Mouse (Mus musculus): Measurements from ENCODE around the gene Ttc23. TPM values are rescaled to one million over a fixed set of nuclear protein-coding genes. Genes with fewer than 3 reads are reported as not detected.
A peak's percentile ranks its signal among the peaks of the same experiment; 100 is the strongest.

The Ttc23 gene
- polyA plus RNA-seq, 1 experiment from 2014 or later = 50.9 TPM

DNA sequence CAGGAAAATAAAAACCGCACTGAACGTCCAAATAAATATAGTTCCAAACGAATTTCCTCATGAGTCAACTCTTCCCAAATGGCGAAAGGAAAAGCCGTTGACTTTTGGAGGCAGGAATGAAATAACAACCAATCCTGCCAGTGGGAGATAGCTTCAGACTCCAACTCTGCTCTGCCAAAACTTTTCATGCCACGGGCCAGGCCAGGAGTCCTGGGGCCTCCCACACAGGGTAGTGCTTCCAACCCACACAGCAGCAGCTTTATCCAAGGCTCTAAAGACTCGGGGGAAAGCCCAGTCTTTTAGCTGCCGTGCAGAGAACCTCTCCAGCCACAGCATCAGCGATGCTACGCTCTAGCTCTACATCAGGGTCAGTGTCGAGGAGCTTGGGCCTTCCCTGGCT, 107.4 kb downstream of the Ttc23 start:
- Histone ChIP-seq H3K9me3 (no peaks in the 10 kb centered on the region), H3K4me3 (no peak overlapping the region), H3K27me3 (peaks cover 16% of the 10 kb centered on the region), H3K4me2 (replicated peaks) (no peak overlapping the region), H3K4me1 (peaks cover 6% of the 10 kb centered on the region; the same call in 1 of the 2 replicates), H3K27ac (no peak overlapping the region), H3K9ac (no peak overlapping the region), H3K36me3 (no peaks in the 10 kb centered on the region)
- 78% methylated on average over 11 of the region's 11 CpGs for WGBS
- no peak for ATAC-seq (ENCODE audit: insufficient number of reproducible peaks, insufficient read depth, low FRiP score, low TSS enrichment)

DNA sequence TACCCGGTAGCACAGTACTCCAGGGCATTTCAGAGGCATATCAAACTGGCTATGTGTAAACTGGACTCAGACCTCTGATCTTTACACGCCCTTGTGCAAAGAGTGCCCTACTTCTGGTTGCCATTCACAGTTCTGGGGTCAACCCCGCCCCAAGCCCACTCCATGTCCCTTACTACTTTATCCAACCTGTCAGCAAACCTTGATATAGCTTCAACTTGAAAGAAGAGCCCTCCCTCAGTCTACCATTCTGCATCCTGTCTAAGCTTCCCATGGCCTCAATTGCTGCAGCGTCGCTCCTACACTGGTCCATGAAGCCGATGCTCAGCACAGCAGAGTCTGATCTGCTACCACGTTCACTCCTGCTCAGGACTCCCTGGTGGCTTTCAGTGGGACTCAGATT, 108.2 kb downstream of the Ttc23 start:
- Histone ChIP-seq H3K36me3 (no peaks in the 10 kb centered on the region), H3K9ac (no peak overlapping the region), H3K27me3 (peaks cover 16% of the 10 kb centered on the region), H3K4me2 (replicated peaks) (no peak overlapping the region), H3K4me3 (no peak overlapping the region), H3K27ac (no peak overlapping the region), H3K9me3 (no peaks in the 10 kb centered on the region), H3K4me1 (peaks cover 10% of the 10 kb centered on the region; the same call in 1 of the 2 replicates)
- 83% methylated on average over 7 of the region's 7 CpGs for WGBS
- no peak for ATAC-seq (ENCODE audit: insufficient number of reproducible peaks, insufficient read depth, low FRiP score, low TSS enrichment)

DNA sequence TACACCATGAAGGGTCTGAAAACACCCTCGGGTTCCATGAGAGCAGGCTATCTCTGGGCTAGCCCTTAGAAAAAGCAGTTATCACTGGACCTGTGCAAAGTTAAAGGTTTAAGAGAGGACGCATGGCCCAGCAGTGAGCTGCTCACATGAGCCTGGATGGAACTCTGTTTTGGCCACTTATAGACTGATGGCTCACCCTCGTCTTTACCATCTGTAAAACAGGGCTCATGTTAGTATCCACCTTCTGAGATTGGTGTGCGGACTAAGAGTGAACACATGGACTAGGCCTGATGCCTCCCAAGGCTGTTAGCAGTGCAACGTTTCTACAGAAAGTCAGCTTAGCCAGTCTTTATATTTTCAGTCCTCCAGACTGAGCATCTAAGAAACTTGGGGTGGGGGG, 109.4 kb downstream of the Ttc23 start:
- Histone ChIP-seq H3K9me3 (no peaks in the 10 kb centered on the region), H3K27ac (no peak overlapping the region), H3K4me3 (no peak overlapping the region), H3K27me3 (peaks cover 20% of the 10 kb centered on the region), H3K4me2 (replicated peaks) (no peak overlapping the region), H3K36me3 (no peaks in the 10 kb centered on the region), H3K9ac (no peak overlapping the region), H3K4me1 (peaks cover 10% of the 10 kb centered on the region; the same call in 1 of the 2 replicates)
- 71% methylated on average over 5 of the region's 5 CpGs for WGBS
- no peak for ATAC-seq (ENCODE audit: insufficient number of reproducible peaks, insufficient read depth, low FRiP score, low TSS enrichment)

DNA sequence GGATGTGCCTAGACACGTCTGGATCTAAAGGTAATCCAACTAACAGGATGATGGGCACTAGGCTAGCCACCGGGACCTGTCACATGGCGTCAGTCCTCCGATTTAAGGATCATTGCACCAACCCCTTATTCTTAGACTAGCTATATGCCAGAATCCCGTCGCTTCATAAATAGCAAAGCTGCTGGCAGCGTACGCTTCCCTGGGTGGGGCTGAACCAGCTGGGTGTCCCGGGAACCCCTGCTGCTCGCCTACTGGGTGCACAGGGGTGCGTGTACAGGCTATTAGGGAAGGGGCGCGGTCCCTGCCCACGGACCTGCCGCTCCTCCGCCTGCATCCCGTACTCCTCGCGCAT, 111.3 kb downstream of the Ttc23 start:
- 1% methylated on average over 19 of the region's 19 CpGs for WGBS
- H3K9ac ChIP-seq = peak overlapping the region; percentile 55
- ATAC-seq (ENCODE audit: insufficient number of reproducible peaks, insufficient read depth, low FRiP score, low TSS enrichment) = no peak
- H3K27me3 ChIP-seq = peaks cover 21% of the 10 kb centered on the region
- no peaks in the 10 kb centered on the region for H3K36me3 ChIP-seq
- H3K9me3 ChIP-seq = no peaks in the 10 kb centered on the region
- H3K4me1 ChIP-seq = peaks cover 10% of the 10 kb centered on the region; the same call in 1 of the 2 replicates
- no peak overlapping the region for H3K27ac ChIP-seq
- peak overlapping the region; percentile 56 for H3K4me3 ChIP-seq
- H3K4me2 ChIP-seq (replicated peaks) = peak overlapping the region; percentile 99

DNA sequence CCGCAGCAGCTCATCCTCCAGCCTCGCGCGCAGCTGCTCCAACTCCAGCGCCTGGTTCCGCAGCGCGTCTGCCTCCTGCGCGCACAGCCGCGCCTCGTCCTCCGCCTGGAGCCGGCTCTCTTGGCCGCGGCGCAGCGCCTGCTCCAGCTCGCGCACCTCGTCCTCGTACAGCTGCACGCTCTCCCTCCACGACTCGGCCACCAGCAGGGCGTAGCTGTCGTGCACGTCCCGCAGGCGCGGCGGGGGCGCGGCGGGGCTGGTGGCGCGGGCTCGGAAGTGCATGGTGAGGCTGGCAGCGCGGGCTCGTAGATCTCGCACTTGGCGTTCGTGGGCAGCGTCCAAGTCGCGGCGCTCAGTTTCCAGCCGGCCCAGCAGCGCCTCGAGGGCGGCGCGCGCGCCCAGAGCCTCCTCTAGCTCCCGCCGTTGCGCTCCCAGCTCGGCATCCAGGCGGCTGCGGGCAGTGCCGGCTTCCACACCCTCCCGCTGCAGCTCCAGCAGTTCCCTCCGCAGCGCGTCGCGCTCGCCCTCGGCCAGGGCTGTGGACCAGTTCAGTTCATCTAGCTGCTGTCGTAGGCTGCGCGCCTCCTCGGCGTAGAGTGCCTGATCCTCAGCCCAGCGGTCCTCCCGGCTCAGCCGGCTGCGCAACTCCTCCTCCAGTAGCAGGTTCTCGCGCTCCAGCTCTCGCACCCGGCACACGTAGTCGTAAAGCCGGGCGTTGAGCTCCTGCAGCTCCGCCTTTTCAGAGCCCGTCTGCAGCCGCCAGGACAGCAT, 111.8 kb downstream of the Ttc23 start:
- 0 out of 2 replicates have a peak overlapping the region, but pooled peaks have one; percentile 13 for H3K27ac ChIP-seq
- WGBS = under 1% methylated on average over 92 of the region's 92 CpGs
- H3K9ac ChIP-seq = peak overlapping the region; percentile 55
- H3K36me3 ChIP-seq = no peaks in the 10 kb centered on the region
- peak overlapping the region; percentile 99 for H3K4me2 ChIP-seq (replicated peaks)
- H3K4me1 ChIP-seq = peaks cover 10% of the 10 kb centered on the region; the same call in 1 of the 2 replicates
- peak; percentile 64 for ATAC-seq (ENCODE audit: insufficient number of reproducible peaks, insufficient read depth, low FRiP score, low TSS enrichment)
- peak overlapping the region; percentile 56 for H3K4me3 ChIP-seq
- H3K27me3 ChIP-seq = peaks cover 21% of the 10 kb centered on the region
- no peaks in the 10 kb centered on the region for H3K9me3 ChIP-seq

DNA sequence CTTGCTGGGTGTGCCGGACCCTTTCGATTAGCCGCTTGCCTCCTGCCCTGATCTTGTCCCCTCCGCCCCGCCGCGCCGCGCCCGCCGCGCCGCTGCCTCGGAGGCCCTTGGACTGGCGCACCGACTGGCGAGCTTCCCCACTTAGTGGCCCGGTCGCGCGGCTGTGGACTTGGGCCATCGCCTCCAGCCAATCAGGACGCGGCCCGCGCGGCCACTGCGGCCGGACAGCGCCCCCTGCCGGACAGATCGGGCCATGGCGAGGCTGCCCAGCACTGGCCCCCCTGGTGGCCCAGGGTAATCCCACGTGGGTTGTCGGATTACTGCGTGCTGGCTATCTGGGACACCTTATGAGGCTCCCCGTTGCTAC, 112.4 kb downstream of the Ttc23 start, which contains the start of gene Synm:
Gene Synm (minus strand): TSS at position 114 of the 367 bp plus-strand sequence.
- Histone ChIP-seq H3K9ac (peak within 1 kb of the TSS; percentile 55), H3K9me3 (no peaks in the 10 kb centered on the region), H3K4me3 (peak within 1 kb of the TSS; percentile 56), H3K27ac (0 out of 2 replicates have a peak within 1 kb of the TSS, but pooled peaks have one; percentile 13), H3K27me3 (peaks cover 21% of the 10 kb centered on the region), H3K36me3 (no peaks in the 10 kb centered on the region), H3K4me1 (peaks cover 10% of the 10 kb centered on the region; the same call in 1 of the 2 replicates), H3K4me2 (replicated peaks) (peak within 1 kb of the TSS; percentile 99)
- under 1% methylated on average over 37 of the region's 37 CpGs for WGBS
- peak; percentile 83 for ATAC-seq (ENCODE audit: insufficient number of reproducible peaks, insufficient read depth, low FRiP score, low TSS enrichment)

DNA sequence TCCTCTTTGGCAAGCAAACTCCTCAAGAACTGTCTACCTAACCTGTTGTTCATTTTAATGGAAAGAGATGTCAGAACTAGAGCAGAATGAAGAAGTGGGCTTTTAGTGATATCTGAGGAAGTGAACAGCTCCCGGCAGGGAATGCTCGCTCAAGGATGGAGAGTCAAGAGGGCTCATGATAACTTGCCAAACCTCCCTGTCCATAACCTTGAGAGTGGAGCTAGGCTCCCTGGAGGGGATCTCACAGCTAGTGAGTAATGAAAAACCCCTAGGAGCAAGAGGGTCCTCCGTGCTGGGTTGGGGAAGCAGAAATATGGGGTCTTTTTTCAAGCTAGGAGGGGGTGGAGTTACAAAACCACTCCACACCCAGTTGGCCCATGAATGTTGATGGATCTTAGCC, 116.4 kb downstream of the Ttc23 start:
- peaks cover 12% of the 10 kb centered on the region for H3K27me3 ChIP-seq
- H3K27ac ChIP-seq = no peak overlapping the region
- H3K9me3 ChIP-seq = no peaks in the 10 kb centered on the region
- no peaks in the 10 kb centered on the region for H3K36me3 ChIP-seq
- H3K4me2 ChIP-seq (replicated peaks) = no peak overlapping the region
- WGBS = 64% methylated on average over 3 of the region's 3 CpGs
- no peak overlapping the region for H3K4me3 ChIP-seq
- H3K9ac ChIP-seq = no peak overlapping the region
- no peak for ATAC-seq (ENCODE audit: insufficient number of reproducible peaks, insufficient read depth, low FRiP score, low TSS enrichment)
- peaks cover 6% of the 10 kb centered on the region; the same call in 1 of the 2 replicates for H3K4me1 ChIP-seq

DNA sequence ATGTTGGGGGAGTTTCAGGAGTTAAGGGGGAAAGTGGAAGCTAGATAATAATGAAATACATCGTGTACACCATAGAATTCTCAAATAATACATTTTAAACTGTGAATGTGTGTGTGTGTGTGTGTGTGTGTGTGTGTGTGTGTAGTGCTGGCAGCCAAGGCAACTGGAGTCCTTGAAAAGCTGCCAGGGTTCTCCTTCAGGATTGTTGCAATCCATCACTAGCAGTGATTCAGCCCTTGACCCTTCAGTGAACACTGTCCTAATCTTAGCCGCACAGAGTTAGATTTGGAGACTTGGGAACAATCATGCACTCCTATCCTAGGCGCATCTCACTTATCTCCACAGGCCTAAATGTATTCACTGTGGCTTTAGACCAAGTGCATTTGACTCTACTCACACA, 120.9 kb downstream of the Ttc23 start:
- Histone ChIP-seq H3K4me2 (replicated peaks) (no peak overlapping the region), H3K27me3 (0 out of 2 replicates have a peak, but pooled peaks cover 3% of the 10 kb centered on the region), H3K27ac (no peak overlapping the region), H3K9ac (no peak overlapping the region), H3K4me1 (0 out of 2 replicates have a peak, but pooled peaks cover 4% of the 10 kb centered on the region), H3K36me3 (no peaks in the 10 kb centered on the region), H3K4me3 (no peak overlapping the region), H3K9me3 (no peaks in the 10 kb centered on the region)
- whole genome bisulfite sequencing = 94% methylated on average over 3 of the region's 3 CpGs
- ATAC-seq (ENCODE audit: insufficient number of reproducible peaks, insufficient read depth, low FRiP score, low TSS enrichment) = no peak

DNA sequence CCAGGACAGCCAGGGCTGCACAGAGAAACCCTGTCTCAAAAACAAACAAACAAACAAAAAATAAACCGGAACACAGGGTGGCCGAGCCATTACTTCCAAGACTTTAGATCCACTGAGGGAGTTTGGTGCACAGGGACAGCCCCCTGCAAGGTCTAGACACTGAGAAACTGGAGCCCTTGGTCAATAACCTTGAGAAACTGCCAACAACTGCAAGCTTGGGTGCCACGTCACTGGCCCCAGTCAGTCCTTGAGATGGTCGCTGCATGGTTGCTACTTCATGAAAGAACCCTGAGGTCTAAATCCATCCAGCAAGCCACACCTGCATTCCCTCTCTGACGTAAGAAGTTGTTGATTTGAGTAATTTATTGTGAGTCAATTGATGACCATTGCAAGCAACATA, 122.3 kb downstream of the Ttc23 start:
- WGBS = 93% methylated on average over 5 of the region's 5 CpGs
- H3K4me3 ChIP-seq = no peak overlapping the region
- no peak overlapping the region for H3K4me2 ChIP-seq (replicated peaks)

DNA sequence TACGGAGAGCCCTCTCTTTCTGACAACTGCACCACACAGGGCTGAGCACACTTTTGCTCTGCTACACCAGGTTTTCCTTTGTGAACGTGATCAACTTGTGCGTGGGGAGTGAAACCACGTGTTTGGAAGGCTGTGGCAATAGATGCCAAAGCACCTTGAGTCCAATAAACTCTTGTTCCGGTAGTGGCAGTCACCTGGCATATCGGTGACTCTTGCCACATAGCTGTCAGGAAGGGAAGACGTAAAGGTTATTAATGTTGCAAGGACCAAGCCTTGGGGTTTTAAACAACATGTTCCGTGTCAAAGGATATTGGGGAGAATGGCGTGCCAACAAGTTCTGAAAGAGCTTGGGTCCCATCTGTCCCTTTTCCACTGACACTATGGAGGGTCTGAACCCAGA, 125.0 kb downstream of the Ttc23 start:
- Histone ChIP-seq H3K4me2 (replicated peaks) (no peak overlapping the region), H3K4me1 (0 out of 2 replicates have a peak, but pooled peaks cover 4% of the 10 kb centered on the region), H3K27ac (no peak overlapping the region), H3K27me3 (no peaks in the 10 kb centered on the region), H3K4me3 (no peak overlapping the region), H3K36me3 (no peaks in the 10 kb centered on the region), H3K9ac (no peak overlapping the region), H3K9me3 (no peaks in the 10 kb centered on the region)
- no peak for ATAC-seq (ENCODE audit: insufficient number of reproducible peaks, insufficient read depth, low FRiP score, low TSS enrichment)
- WGBS = 87% methylated on average over 9 of the region's 9 CpGs

More for the DNA sequence above, 122.3 kb downstream of the Ttc23 start:
- Histone ChIP-seq H3K9ac (no peak overlapping the region), H3K27ac (no peak overlapping the region), H3K36me3 (no peaks in the 10 kb centered on the region), H3K27me3 (0 out of 2 replicates have a peak, but pooled peaks cover 3% of the 10 kb centered on the region), H3K4me1 (0 out of 2 replicates have a peak, but pooled peaks cover 4% of the 10 kb centered on the region), H3K9me3 (no peaks in the 10 kb centered on the region)
- ATAC-seq (ENCODE audit: insufficient number of reproducible peaks, insufficient read depth, low FRiP score, low TSS enrichment) = no peak

DNA sequence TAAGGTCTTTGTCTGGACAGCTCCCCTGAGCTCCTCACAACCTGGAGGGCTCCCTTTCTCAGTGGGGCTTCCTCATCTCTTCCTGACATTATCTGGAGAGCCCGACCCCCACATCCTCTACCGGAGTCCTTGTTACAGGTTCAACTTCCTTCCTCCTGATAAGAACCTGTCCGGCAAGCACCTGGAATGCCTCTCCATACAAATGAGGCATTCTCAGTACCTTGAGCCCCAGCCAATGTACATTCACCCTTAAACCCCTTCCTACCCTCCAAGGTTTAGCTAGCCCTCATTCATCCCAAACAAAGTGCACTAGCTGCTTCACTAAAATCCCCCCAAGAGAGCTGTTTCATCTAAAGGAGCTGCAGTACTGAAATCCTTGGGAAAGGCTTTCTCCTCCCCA, 128.4 kb downstream of the Ttc23 start:
- Histone ChIP-seq H3K4me1 (0 out of 2 replicates have a peak, but pooled peaks cover 3% of the 10 kb centered on the region), H3K36me3 (no peaks in the 10 kb centered on the region), H3K9me3 (no peaks in the 10 kb centered on the region), H3K4me2 (replicated peaks) (no peak overlapping the region), H3K27me3 (no peaks in the 10 kb centered on the region), H3K4me3 (no peak overlapping the region), H3K27ac (no peak overlapping the region), H3K9ac (no peak overlapping the region)
- WGBS = 75% methylated on average over 3 of the region's 3 CpGs
- no peak for ATAC-seq (ENCODE audit: insufficient number of reproducible peaks, insufficient read depth, low FRiP score, low TSS enrichment)

DNA sequence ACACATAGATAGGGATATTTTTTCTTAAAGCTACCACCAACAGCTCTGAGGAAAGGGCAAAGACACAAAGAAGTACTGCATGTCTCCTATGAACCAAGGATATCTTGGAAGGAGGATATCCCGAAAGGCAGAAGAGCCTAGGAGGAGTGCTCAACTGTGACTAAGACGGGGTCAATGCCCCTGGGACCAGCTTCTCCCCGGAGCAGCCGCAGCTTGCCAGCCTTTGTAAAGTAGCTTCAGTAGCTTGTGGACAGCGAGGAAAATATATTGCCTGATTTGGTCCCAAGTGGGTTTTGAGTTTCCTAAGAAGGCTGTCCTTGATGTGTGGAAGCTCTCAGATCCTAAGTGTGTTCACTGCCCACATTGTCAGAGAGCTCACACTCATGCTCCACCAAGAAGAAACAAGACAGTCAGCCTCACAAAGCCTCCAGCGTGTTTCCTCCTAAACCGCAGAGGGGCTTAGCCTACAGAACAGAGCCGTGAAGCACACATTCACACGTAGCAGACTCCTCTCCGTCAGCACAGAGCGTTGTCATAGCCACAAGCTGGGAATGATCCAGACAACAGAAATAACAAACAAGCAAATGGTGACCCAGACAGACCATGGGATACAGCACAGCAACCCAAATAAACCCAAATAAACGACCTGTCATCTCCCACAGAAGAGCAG, 129.6 kb downstream of the Ttc23 start:
- Histone ChIP-seq H3K9me3 (no peaks in the 10 kb centered on the region), H3K27me3 (no peaks in the 10 kb centered on the region), H3K4me2 (replicated peaks) (no peak overlapping the region), H3K27ac (no peak overlapping the region), H3K4me1 (no peaks in the 10 kb centered on the region), H3K36me3 (no peaks in the 10 kb centered on the region), H3K9ac (no peak overlapping the region), H3K4me3 (no peak overlapping the region)
- no peak for ATAC-seq (ENCODE audit: insufficient number of reproducible peaks, insufficient read depth, low FRiP score, low TSS enrichment)
- 59% methylated on average over 12 of the region's 12 CpGs for WGBS
